Mouse (Mus musculus) left cerebral cortex, postnatal 4 days (tissue): ENCODE results near the gene Vmn2r38. TPM values are rescaled to one million over a fixed set of nuclear protein-coding genes. Genes with fewer than 3 reads are reported as not detected.
"Not testable (repeated sequence)": the region's sequence is repeated elsewhere in the genome, so short reads cannot be mapped to it uniquely, and the experiment has no call there.

Source experiments
- DNase-seq: peaks from one replicate; pipeline ENCODE4 v3.0.0-alpha.2; 2022
- intact Hi-C: fragments of 180-260 bp; cut with DNase I; formaldehyde crosslinking; loops from one replicate; pipeline ENCODE4 v1.15.1; 2025
- total RNA-seq, 2 experiments: library from RNA; stranded (reverse); gene quantifications; 2 replicates each; pipeline ENCODE4 v1.2.3; 2021

Vmn2r38 gene
- total RNA-seq: not detected

- intact Hi-C loops, DNase-seq: not testable (repeated sequence)
These were observed at the start of gene Vmn2r38 for GRCm38 (mm10) chr7:9097781-9098180. Vmn2r38 (minus strand) TSS chr7:9097881.

GRCm38 (mm10) chr7:9065353-9065752 is 32.3 kb downstream of the Vmn2r38 start:
- DNase-seq, intact Hi-C loops: not testable (repeated sequence)

GRCm38 (mm10) chr7:9030698-9031097 is 67.0 kb downstream of the Vmn2r38 start, which contains the start of gene Vmn2r39:
Vmn2r39 (minus strand) TSS chr7:9030798.
- intact Hi-C loops, DNase-seq: not testable (repeated sequence)

Other genes with a start within 250 kb of the Vmn2r38 start
- gene Vmn2r40, start 166.4 kb downstream of the Vmn2r38 start, total RNA-seq: not detected
- not detected for gene Vmn2r39, start 67.1 kb downstream of the Vmn2r38 start, total RNA-seq
- not detected for gene Vmn2r37, start 125.8 kb upstream of the Vmn2r38 start, total RNA-seq